Mouse (Mus musculus): ENCODE measurements at regions not wholly inside any gene's neighbourhood (a gene's known extent, or its start where the extent isn't known, plus 50 kb on each side); places are given as distances from the start of the nearest gene placed in this dataset.
"Not testable (repeated sequence)": the region's sequence is repeated elsewhere in the genome, so short reads cannot be mapped to it uniquely, and the experiment has no call there.

DNA sequence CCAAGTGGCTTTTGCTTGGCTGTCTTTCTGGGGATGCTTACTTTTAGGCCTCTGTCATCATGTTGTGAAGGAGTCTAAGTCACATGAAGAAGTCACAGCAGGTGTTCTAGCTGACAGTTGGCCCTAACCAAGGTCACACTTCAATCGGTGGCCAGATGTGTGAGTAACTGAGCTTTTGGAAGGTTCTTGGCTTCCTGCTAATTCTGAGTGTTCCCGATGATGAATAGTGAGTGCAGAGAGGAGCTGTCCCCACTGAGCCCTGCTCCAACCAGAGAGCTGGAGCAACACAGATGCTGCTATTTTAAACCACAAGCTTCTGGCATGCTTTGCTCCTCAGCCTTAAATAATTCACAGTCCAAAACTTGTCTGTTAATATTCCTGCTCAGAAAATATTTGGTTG is 1966.6 kb downstream of the 9330182O14Rik start:
- no peak overlapping the region for H3K4me3 ChIP-seq (replicated peaks)
- H3K36me3 ChIP-seq, result no peaks in the 10 kb centered on the region
- H3K4me1 ChIP-seq, result no peaks in the 10 kb centered on the region
- ATAC-seq (ENCODE audit: insufficient read depth, low FRiP score, low read depth), result no peak
- no peaks in the 10 kb centered on the region for H3K27me3 ChIP-seq (replicated peaks)
- H3K27ac ChIP-seq, result no peak overlapping the region
- no peaks in the 10 kb centered on the region for H3K9me3 ChIP-seq
- no peak overlapping the region for H3K9ac ChIP-seq
- H3K4me2 ChIP-seq, result no peak overlapping the region
- WGBS, result 37% methylated on average over 2 of the region's 2 CpGs

DNA sequence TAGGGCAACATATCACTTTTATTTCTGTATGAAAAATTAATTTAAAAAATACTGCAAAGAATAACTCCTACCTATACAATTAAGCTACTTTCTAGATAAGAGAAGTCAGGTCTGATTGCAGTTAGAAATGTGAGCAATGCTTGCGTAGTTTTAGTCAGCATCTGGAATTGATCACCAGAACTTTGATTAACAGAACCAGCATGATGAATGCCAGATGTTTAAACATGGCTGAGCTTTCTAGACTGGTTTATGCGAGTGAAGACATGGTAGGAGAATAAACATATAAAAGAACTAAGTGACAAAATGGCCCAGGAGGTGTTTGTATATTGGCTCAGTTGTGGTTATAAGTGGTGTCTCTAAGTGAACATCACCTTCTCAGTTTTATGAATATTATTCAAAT is 1970.7 kb downstream of the 9330182O14Rik start:
- no peaks in the 10 kb centered on the region for H3K9me3 ChIP-seq
- ATAC-seq (ENCODE audit: insufficient read depth, low FRiP score, low read depth), result no peak
- H3K4me3 ChIP-seq (replicated peaks), result no peak overlapping the region
- no peaks in the 10 kb centered on the region for H3K27me3 ChIP-seq (replicated peaks)
- no peaks in the 10 kb centered on the region for H3K36me3 ChIP-seq
- 54% methylated on average over 2 of the region's 2 CpGs for whole genome bisulfite sequencing
- H3K27ac ChIP-seq, result no peak overlapping the region
- no peaks in the 10 kb centered on the region for H3K4me1 ChIP-seq
- no peak overlapping the region for H3K4me2 ChIP-seq
- no peak overlapping the region for H3K9ac ChIP-seq

DNA sequence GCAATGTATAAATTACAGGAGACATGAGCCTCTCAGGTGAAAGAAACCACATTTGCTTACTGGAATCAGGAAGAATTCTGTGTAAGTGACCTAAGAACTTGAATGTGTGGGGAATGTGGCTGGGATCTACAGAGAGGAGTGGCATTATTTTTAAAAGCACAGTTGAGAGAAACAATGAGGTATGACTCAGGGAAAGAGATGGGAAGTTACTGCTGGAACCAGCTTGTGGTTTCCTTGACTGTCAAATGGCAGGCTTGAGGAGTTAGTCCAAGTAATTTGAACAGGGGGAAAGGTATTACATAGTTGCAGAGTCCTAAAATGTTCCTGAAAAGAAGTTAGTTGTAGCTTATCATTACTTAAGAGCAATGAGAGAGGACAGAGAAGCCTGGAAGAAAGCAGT is 1972.9 kb downstream of the 9330182O14Rik start:
- no peaks in the 10 kb centered on the region for H3K36me3 ChIP-seq
- no peak overlapping the region for H3K4me3 ChIP-seq (replicated peaks)
- no peak overlapping the region for H3K9ac ChIP-seq
- no peaks in the 10 kb centered on the region for H3K9me3 ChIP-seq
- no peaks in the 10 kb centered on the region for H3K27me3 ChIP-seq (replicated peaks)
- H3K27ac ChIP-seq, result no peak overlapping the region
- H3K4me2 ChIP-seq, result no peak overlapping the region
- H3K4me1 ChIP-seq, result no peaks in the 10 kb centered on the region
- no peak for ATAC-seq (ENCODE audit: insufficient read depth, low FRiP score, low read depth)

DNA sequence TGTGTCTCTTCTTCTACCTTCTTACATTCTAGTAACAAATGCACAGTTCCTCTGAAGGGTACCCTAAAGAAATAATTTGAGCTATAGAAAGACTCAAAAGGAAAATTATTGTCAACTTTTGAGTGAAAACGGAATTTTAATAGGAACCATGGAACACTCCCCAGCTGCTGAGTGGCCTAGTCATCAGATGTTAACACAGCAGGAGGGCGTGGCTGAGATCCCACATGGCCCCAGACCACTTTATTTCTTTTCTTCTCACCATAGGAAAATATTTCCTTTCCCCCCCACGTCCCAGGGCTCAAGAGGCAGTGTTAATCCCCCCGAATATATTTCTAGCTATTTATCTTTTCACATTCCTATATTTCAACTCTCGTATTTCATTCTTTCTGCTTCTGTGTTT is 1977.6 kb downstream of the 9330182O14Rik start:
- Histone ChIP-seq H3K27me3 (replicated peaks) (no peaks in the 10 kb centered on the region), H3K4me3 (replicated peaks) (no peak overlapping the region), H3K9ac (no peak overlapping the region), H3K4me2 (no peak overlapping the region), H3K9me3 (no peaks in the 10 kb centered on the region), H3K27ac (no peak overlapping the region), H3K36me3 (no peaks in the 10 kb centered on the region), H3K4me1 (no peaks in the 10 kb centered on the region)
- WGBS, result 47% methylated on average over 5 of the region's 5 CpGs
- no peak for ATAC-seq (ENCODE audit: insufficient read depth, low FRiP score, low read depth)

DNA sequence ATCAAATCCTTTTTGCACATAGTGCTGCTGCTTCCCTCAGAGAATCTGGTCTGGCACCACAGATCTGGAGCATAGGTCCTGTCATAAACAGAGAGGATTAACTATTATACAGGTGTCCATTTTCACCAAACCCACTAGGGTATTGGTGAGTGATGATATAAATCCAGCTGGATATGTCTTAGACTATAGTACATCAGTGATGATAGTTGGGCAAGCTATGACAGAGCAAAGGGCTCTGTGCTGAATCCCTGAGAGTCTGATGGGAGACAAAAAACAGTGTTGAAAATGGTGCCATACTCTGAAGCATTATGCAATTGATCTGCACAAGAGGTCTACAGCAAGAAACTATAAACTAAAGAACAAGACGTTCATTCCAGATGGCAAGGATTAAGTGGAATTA is 1993.3 kb downstream of the 9330182O14Rik start:
- no peak for ATAC-seq (ENCODE audit: insufficient read depth, low FRiP score, low read depth)
- WGBS, result 58% methylated on average over 1 of the region's 1 CpGs
- H3K4me2 ChIP-seq, result no peak overlapping the region

DNA sequence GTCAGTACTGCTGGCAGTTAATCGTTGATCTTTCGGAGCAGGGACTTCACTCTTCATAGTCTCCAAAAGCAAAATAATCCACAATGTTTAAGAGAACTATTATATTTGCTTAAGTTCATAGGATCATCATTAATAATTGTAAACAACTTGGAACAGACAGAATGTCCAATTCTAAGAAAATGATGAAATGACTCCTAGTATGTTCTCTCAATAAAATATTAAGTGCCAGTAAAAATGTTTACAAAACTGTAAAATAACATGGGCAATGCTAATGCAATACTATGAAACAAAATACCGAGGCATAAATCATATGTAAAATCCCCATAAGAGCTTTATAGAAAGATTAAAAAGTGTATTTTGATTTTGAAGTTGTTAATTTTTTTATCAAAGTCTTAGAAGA is 1994.8 kb downstream of the 9330182O14Rik start:
- no peak for ATAC-seq (ENCODE audit: insufficient read depth, low FRiP score, low read depth)
- Histone ChIP-seq H3K4me1 (no peaks in the 10 kb centered on the region), H3K36me3 (no peaks in the 10 kb centered on the region), H3K4me2 (no peak overlapping the region), H3K9me3 (no peaks in the 10 kb centered on the region), H3K27me3 (replicated peaks) (no peaks in the 10 kb centered on the region), H3K4me3 (replicated peaks) (no peak overlapping the region), H3K9ac (no peak overlapping the region), H3K27ac (no peak overlapping the region)
- WGBS, result 73% methylated on average over 3 of the region's 3 CpGs

More for the DNA sequence above, 1993.3 kb downstream of the 9330182O14Rik start:
- Histone ChIP-seq H3K9me3 (no peaks in the 10 kb centered on the region), H3K27ac (no peak overlapping the region), H3K36me3 (no peaks in the 10 kb centered on the region), H3K4me3 (replicated peaks) (no peak overlapping the region), H3K9ac (no peak overlapping the region), H3K4me1 (no peaks in the 10 kb centered on the region), H3K27me3 (replicated peaks) (no peaks in the 10 kb centered on the region)

DNA sequence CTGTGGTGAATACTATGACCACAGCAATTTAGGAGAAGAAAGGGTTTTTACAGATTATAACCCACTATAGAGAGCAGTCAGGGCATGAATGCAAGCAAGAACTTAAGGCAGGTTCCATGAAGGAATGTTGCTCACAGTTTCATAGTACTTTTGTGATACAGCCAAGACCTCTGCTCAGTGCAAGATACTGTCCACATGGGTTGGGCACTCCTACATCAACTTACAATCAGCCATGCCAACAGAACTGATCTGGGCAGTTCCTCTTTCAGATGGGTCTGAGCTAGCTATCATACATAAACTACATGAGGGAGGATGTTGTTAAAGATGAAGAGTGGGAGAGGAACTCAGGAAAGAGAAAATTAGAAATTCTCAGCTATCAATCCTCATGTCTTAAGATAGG is 2032.4 kb downstream of the 9330182O14Rik start:
- Histone ChIP-seq H3K36me3 (no peaks in the 10 kb centered on the region), H3K27me3 (replicated peaks) (no peaks in the 10 kb centered on the region), H3K27ac (no peak overlapping the region), H3K9ac (no peak overlapping the region), H3K9me3 (no peaks in the 10 kb centered on the region), H3K4me1 (no peaks in the 10 kb centered on the region), H3K4me3 (replicated peaks) (no peak overlapping the region), H3K4me2 (no peak overlapping the region)
- ATAC-seq (ENCODE audit: insufficient read depth, low FRiP score, low read depth), result no peak

DNA sequence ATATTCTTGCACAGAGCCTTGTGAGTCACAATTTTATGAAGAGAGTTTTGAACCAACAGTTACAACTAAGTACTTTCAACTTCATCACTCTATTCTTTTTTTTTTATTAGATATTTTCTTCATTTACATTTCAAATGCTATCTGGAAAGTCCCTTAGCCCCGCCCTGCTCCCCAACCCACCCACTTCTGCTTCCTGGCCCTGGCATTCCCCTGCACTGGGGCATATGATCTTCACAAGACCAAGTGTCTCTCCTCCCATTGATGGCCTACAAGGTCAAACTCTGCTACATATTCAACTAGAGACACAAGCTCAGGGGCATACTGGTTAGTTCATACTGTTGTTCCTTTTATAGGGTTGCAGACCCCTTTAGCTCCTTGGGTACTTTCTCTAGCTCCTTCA is 2043.6 kb downstream of the 9330182O14Rik start:
- H3K4me1 ChIP-seq; H3K27me3 ChIP-seq (replicated peaks); H3K9ac ChIP-seq; H3K4me3 ChIP-seq (replicated peaks); ATAC-seq (ENCODE audit: insufficient read depth, low FRiP score, low read depth); H3K4me2 ChIP-seq; H3K36me3 ChIP-seq; H3K9me3 ChIP-seq; H3K27ac ChIP-seq: not testable (repeated sequence)
- 89% methylated on average over 1 of the region's 1 CpGs for WGBS

DNA sequence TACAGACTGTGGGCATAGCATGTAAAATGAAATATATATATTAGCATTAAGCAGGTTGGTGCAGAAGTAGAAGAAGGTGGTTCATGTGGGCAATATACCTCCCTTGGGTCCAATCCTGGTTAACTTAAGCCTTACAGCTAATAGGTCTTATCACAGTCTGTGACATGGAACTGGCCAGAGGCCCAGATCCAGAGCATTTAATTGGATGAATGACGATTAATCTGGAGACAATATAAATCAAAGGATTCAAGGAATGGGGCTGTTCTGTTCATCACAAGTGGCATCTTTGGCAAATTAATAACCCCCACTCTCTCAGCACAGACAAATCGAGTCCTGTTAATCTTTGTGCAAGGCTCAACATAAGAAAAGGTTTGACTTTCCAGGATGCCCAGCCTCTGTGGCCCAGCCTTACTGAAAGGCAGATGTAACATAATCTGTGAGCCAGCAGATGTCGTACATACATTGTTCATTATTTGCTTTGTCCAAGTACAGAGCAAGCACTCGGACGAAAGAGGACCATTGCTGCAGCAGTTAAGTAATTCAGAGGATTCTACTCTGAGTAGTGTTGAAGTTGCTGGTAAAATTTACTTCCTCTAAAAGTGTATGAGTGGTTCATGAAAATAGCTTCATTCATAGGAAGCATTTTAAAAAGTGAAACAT is 2073.2 kb downstream of the 9330182O14Rik start:
- no peak overlapping the region for H3K4me2 ChIP-seq
- H3K9ac ChIP-seq, result no peak overlapping the region
- WGBS, result 43% methylated on average over 5 of the region's 5 CpGs
- no peaks in the 10 kb centered on the region for H3K4me1 ChIP-seq
- H3K27ac ChIP-seq, result no peak overlapping the region
- ATAC-seq (ENCODE audit: insufficient read depth, low FRiP score, low read depth), result no peak
- H3K9me3 ChIP-seq, result no peaks in the 10 kb centered on the region
- no peak overlapping the region for H3K4me3 ChIP-seq (replicated peaks)
- no peaks in the 10 kb centered on the region for H3K27me3 ChIP-seq (replicated peaks)
- no peaks in the 10 kb centered on the region for H3K36me3 ChIP-seq

DNA sequence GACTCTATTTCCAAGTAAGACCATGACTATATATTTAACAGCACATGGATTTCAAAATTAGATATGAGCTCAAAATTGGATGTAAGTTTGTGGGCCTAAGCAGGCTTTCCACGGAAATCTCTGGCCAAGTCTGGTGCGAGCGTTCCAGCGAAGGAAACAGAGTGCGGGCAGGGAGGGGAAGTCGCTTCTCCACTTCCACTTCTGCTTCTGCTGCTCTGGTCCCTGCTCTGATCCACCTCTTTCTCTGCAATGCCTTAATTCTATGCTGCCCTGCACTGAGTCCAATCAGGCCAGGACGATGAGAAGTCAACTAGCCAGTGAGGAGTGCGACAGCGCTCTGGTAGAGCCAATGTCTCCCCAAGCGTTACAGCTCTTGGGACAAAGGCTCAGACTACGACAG is 2085.3 kb downstream of the 9330182O14Rik start:
- Histone ChIP-seq H3K36me3 (no peaks in the 10 kb centered on the region), H3K9me3 (no peaks in the 10 kb centered on the region), H3K4me1 (no peaks in the 10 kb centered on the region), H3K9ac (no peak overlapping the region), H3K4me3 (replicated peaks) (no peak overlapping the region), H3K4me2 (no peak overlapping the region), H3K27me3 (replicated peaks) (no peaks in the 10 kb centered on the region), H3K27ac (no peak overlapping the region)
- 88% methylated on average over 11 of the region's 11 CpGs for WGBS
- ATAC-seq (ENCODE audit: insufficient read depth, low FRiP score, low read depth), result no peak

DNA sequence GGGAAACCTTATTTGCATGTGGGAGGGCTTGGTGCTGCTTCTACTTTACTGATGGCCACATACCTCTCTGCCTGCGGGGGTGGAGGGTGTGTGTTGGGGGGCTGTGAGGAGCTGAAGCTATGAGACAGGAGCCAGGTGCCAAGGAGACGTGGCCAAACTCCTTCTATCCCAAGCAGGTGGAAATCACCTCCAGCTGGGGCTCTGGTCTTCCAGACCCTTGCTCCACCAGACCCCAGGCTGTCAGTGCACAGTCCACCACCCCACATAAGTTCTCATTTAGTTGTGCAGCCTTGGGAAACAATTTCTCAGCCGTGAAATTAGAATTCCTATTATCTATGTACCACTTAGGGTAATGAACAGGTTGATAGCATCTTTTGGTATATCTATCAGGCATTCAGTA is 2085.8 kb downstream of the 9330182O14Rik start:
- no peaks in the 10 kb centered on the region for H3K27me3 ChIP-seq (replicated peaks)
- H3K4me2 ChIP-seq, result no peak overlapping the region
- H3K9ac ChIP-seq, result no peak overlapping the region
- no peak overlapping the region for H3K4me3 ChIP-seq (replicated peaks)
- no peaks in the 10 kb centered on the region for H3K9me3 ChIP-seq
- H3K4me1 ChIP-seq, result no peaks in the 10 kb centered on the region
- ATAC-seq (ENCODE audit: insufficient read depth, low FRiP score, low read depth), result no peak
- H3K36me3 ChIP-seq, result no peaks in the 10 kb centered on the region
- H3K27ac ChIP-seq, result no peak overlapping the region
- 63% methylated on average over 3 of the region's 3 CpGs for WGBS

DNA sequence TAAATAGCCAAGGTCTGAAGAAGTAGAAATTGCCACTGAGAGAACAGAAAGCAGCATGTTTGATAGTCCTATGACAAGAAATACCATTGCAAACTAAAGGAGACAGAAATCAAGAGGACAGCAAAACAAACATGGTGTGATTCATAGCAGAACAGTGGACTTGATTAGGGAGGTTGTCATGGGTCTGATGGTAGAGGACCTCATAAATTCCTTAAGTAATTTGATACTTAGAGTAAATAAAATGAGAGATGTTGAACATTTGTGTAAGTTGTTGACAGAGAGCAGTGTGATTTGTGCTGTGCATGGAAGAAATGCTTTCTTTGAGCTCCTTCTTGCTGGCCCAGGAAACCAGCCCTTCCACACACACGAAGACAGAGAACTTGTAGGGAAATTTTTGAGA is 2090.8 kb downstream of the 9330182O14Rik start:
- no peaks in the 10 kb centered on the region for H3K9me3 ChIP-seq
- ATAC-seq (ENCODE audit: insufficient read depth, low FRiP score, low read depth), result no peak
- no peak overlapping the region for H3K9ac ChIP-seq
- H3K27me3 ChIP-seq (replicated peaks), result no peaks in the 10 kb centered on the region
- H3K4me3 ChIP-seq (replicated peaks), result no peak overlapping the region
- no peak overlapping the region for H3K27ac ChIP-seq
- H3K4me1 ChIP-seq, result no peaks in the 10 kb centered on the region
- no peaks in the 10 kb centered on the region for H3K36me3 ChIP-seq
- WGBS, result 50% methylated on average over 1 of the region's 1 CpGs
- no peak overlapping the region for H3K4me2 ChIP-seq

DNA sequence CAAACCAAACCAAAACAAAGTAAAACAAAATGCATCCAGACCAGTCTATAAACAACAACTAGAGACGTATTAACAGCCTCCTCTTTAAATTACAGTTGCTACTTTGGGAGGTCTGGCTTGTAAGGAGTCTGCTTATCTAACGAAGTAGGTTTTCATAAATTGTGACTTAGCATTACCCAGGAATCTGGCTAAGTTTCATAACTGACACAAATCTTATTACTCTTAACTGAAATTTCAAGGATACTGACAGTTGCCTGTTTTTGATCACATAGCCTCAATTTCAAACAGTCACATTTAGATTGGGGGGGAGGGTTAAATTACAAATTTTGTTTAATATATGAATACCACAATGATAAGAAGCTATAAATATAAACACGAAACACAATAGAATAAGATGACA is 2097.5 kb downstream of the 9330182O14Rik start:
- Histone ChIP-seq H3K27ac (no peak overlapping the region), H3K9me3 (peaks cover 4% of the 10 kb centered on the region; the same call in 1 of the 2 replicates), H3K4me2 (no peak overlapping the region), H3K36me3 (no peaks in the 10 kb centered on the region), H3K4me1 (no peaks in the 10 kb centered on the region), H3K9ac (no peak overlapping the region), H3K4me3 (replicated peaks) (no peak overlapping the region), H3K27me3 (replicated peaks) (no peaks in the 10 kb centered on the region)
- WGBS, result 74% methylated on average over 3 of the region's 3 CpGs
- no peak for ATAC-seq (ENCODE audit: insufficient read depth, low FRiP score, low read depth)

All from stomach, embryonic 15.5 days (tissue).